Mouse (Mus musculus) C2C12 (cell line): Measurements from ENCODE around the gene Zswim3.

Experiments used
- CEBPB ChIP-seq: IDR thresholded peaks from one replicate; pipeline ENCODE4 v1.6.1; 2011; ENCODE audit warnings: low read depth, mild to moderate bottlenecking, control low read depth, moderate library complexity
- CTCF ChIP-seq: IDR thresholded peaks from one replicate; pipeline ENCODE4 v1.5.1; 2011; ENCODE audit not compliant: control insufficient read depth, insufficient read depth, insufficient read length
- FOSL1 ChIP-seq: IDR thresholded peaks from one replicate; pipeline ENCODE4 v1.8.0; 2011; ENCODE audit warnings: mild to moderate bottlenecking, low read length; ENCODE audit not compliant: poor library complexity, insufficient read depth, severe bottlenecking
- MAX ChIP-seq: IDR thresholded peaks from one replicate; pipeline ENCODE4 v1.6.1; 2011; ENCODE audit warnings: mild to moderate bottlenecking, control low read depth
- MYOD1 ChIP-seq: IDR thresholded peaks from one replicate; pipeline ENCODE4 v1.6.1; 2011; ENCODE audit warnings: low read depth; ENCODE audit not compliant: control insufficient read depth, insufficient read length
- MYOG ChIP-seq: IDR thresholded peaks from one replicate; pipeline ENCODE4 v1.6.1; 2011; ENCODE audit not compliant: control insufficient read depth, insufficient read length; ENCODE audit errors: extremely low read depth
- USF1 ChIP-seq: IDR thresholded peaks from one replicate; pipeline ENCODE4 v1.6.1; 2011; ENCODE audit warnings: low read depth, mild to moderate bottlenecking, control low read depth, moderate library complexity

DNA sequence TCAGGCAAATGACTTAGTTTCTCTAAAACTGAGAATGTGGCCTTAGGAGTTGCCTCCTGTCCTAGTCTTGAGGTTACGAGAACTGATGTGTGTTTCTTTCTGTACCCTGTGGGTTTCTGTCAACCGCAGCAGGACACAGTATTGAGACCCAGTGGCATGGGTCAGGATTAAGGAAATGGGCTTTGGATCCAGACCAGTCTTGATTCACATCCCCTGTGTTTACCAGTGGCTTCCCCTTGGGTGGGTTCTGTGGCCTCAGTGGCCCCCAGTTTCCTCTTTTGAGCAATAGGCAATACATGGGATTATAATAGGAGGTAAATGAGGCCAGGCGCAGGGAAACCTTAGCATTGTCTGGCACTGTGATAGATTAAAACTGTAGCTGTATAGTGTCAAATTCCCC, 17.9 kb upstream of the Zswim3 start:
- no peak for TF ChIP-seq CEBPB
- TF ChIP-seq CTCF = no peak
- TF ChIP-seq MAX = no peak
- no peak for TF ChIP-seq FOSL1
- TF ChIP-seq USF1 = no peak
- TF ChIP-seq MYOG = no peak
- TF ChIP-seq MYOD1 = no peak
